Mouse (Mus musculus) liver (tissue): ENCODE measurements around the gene Cst3.
A peak's percentile ranks its signal among the peaks of the same experiment; 100 is the strongest.

Experiments
- DNase-seq: peaks from one replicate; pipeline ENCODE4 v3.0.0-alpha.2; 2020; ENCODE audit warnings: mixed read lengths

Cst3 gene

GRCm38 (mm10) chr2:148875335-148875811, at the start of gene Cst3:
TSS of gene Cst3 (minus strand) at chr2:148875692.
- peak; percentile 91 for DNase-seq

GRCm38 (mm10) chr2:148902286-148902685, 26.8 kb upstream of the Cst3 start:
- DNase-seq, result peak; percentile 32

DNA sequence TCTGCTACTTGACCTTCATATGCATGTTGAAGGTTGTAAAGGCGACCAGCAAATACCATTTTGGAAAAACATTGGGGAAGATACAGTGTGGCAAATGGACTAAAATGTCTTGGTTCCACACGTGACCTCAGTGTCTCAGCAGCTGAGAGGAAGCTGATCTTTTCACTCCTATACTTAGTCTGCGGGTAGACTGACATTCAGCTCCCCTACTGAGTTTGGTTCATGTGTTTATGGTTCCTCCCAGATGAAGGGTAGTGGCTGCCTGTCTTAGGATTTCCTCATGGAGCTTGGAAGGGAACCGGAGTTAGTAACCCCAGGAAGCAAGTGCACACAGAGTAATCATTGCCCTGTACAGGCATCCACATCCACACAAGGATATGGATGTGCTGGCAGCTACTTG, 24.8 kb upstream of the Cst3 start:
- DNase-seq, result no peak

GRCm38 (mm10) chr2:148896219-148896618, 20.7 kb upstream of the Cst3 start:
- DNase-seq, result no peak

DNA sequence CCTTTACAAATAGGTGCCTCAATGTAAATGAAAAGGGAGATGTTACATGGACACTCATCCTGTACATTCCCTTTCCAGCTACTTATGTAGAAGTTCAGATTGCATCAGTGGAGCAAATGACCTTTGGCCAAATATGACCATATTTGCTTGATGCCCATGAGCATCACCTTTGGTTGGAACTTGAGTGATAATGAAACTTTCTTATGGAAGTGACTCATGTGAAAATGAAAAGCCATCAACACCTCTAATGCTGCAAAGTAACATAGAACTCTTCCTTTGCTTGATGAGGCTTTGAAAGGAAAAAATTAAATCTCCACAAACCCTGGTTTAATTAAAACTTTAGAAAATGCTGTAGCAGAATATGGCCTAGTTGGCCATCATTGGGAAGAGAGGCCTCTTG, 17.6 kb upstream of the Cst3 start:
- DNase-seq, result no peak

- no peak for DNase-seq
Observed at GRCm38 (mm10) chr2:148890021-148890851, 14.7 kb upstream of the Cst3 start.

- no peak for DNase-seq
Observed at GRCm38 (mm10) chr2:148889331-148890010, 14.0 kb upstream of the Cst3 start.

DNA sequence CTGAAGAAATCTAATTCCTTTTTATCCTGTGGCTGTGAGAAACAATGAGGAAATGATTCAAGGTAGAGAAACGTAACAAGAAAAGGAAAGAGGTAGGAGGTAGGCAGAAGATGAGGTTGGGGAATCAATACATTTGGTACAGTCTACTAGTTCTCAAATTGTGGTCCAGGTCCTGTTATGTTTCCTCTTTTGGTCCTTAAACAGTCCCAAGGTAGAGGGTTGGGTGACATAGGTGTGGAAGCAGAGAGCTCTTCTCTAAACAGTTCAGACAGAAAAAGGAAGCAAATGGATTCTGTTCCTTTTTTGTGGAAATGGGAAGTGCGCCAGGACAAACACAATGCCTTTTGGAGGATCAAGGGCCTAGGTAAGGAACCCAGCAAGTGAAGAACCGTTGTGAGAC, 13.4 kb upstream of the Cst3 start:
- no peak for DNase-seq

GRCm38 (mm10) chr2:148884738-148885137, 9.2 kb upstream of the Cst3 start:
- no peak for DNase-seq

- DNase-seq, result no peak
Observed at GRCm38 (mm10) chr2:148879199-148879598, 3.7 kb upstream of the Cst3 start.

DNA sequence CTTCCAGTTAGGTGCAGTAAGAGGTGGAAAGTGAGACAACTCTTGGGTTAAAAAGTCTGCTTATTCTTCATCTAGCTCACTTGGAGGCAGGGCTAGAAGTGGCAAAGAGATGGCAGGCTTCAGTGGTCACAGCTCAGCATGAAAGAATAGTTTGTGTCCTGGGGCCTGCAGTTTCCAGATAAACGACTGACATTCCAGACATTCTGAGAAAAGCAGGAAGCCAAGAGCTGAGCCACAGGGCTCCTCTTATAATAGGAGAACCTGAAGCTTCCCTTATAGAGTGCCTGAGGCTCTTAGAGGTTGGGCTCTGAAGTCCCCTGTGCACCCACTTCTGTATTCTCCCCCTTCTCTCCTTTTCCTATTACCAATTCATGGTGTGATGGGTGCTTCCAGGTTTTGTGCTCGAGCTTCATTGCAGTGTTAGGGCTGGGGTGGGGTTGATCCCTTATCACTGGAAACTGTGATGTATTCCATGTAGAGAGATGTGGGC, 3.2 kb upstream of the Cst3 start:
- DNase-seq, result no peak

DNA sequence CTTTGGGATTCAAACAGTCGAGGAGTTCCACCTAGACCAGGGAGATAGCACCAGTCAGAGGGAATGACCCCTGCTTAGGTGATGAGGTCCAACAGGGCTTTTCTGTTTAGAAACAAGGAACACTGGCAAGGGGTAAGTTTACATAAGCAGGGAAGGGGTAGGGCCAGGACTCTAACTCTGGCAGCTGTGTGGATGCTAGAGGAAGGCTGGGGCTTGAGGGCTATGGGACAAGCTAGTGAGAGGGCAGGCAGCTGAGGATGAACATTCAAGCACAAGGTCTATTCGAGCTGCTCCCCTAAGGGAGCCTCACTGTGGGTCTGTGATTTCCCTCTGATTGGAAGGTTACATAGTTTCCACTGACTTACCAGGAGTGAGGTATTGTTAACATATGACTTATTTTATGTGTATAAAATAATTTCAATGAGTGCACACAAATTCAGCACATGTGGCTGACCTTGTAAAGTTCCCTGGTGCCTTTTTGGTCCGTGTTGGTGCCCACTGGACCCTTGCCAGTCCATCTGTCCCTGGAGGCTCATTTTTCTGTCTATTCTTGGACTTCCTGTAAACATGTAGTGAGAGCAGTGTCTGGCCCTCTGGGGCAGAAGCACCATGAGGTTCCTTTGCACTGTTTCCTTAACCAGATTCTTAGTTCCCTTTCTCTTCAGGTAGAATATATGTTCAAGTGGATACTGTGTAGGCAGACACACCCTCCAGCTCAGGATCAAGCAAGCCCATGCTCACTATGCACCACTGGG, 1.7 kb upstream of the Cst3 start:
- DNase-seq, result no peak

GRCm38 (mm10) chr2:148874617-148875334, 716 bp downstream of the Cst3 start:
- peak; percentile 54 for DNase-seq

DNA sequence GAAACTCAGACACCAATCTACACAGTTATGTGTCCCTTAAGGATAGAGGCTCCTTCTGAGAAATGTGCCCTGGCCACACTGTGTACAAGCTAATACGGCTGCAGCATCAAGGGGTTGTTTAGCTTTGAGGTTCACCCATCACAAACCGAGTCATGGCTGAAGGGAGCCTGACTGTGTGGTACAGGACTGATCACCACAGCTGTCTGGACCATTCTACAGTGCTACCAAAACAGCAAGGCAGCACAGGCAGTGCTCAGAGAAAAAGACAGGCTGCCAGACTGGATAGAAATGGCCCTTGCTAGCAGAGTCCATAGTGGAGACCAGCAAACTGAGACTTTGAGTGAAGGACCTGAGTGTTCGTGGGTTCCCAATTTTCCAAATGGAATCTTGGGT, 1.3 kb downstream of the Cst3 start:
- DNase-seq, result no peak

- DNase-seq, result no peak
Observed at GRCm38 (mm10) chr2:148872860-148873259, 2.6 kb downstream of the Cst3 start.

- no peak for DNase-seq
Observed at GRCm38 (mm10) chr2:148870526-148870925, 5.0 kb downstream of the Cst3 start.

- no peak for DNase-seq
Observed at GRCm38 (mm10) chr2:148868959-148869358, 6.5 kb downstream of the Cst3 start.

DNA sequence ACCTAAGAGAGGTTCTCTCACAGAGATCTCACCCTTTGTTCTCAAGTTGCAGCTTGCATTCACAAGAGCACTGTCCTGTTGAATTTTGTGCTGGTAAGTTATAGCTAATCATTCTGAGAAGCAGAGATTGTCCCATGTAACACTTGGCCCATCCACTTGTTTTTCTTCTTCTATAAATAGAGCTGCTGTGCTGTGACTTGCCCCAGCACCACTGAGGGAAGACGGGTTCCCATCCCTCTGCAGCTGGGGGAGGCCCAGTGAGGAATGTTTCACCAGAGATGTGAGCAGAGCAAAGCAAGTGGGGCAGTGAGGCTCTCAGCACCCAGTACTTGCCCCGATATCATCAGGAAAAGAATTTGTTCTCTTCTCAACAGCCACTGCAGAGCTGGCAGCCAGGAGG, 10.5 kb downstream of the Cst3 start, which contains the start of gene 9230104L09Rik:
Gene 9230104L09Rik, minus strand, starts transcription at position 73 of the 400 bp plus-strand sequence.
- DNase-seq, result no peak

DNA sequence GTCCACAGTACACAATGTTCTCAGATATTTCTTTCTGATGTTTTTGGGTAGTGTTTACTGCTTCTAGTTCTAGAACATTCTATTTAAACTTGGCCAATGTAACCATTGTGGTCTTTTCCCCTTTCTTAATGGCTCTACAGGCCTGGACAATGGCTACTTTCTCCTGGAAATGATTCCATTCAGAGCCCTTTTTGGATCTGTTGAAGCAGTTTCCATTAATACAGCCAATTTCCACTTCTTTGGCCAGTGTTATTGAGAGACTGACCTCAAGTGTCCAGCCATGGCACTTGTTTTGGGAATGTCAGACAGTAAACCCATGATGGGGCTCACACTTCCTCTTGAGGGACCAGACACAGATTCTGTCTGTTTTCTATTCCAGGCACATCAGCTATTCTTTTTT, 13.8 kb downstream of the Cst3 start:
- DNase-seq, result no peak

DNA sequence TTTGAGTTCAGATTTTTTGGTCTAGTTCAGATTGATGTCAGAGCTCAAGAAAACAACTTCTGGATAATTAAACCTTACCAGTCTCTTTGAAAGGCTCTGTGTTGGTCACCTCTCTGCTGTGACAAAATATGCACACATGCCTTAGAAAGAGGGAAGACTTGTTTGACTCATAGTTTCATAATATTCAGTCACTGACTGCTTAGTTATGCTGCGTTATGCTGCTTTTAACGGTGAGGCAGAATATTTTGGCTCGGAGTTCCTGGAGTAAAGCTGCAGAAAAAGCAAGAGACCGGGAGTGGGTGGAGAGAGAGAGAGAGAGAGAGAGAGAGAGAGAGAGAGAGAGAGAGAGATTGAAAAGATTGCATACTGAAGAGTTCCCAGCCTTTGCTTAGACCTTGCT, 14.5 kb downstream of the Cst3 start:
- no peak for DNase-seq

- DNase-seq, result no peak
Observed at GRCm38 (mm10) chr2:148857506-148857905, 18.0 kb downstream of the Cst3 start.

GRCm38 (mm10) chr2:148856630-148857400, 18.7 kb downstream of the Cst3 start:
- no peak for DNase-seq
